In the genomic region with DNA sequence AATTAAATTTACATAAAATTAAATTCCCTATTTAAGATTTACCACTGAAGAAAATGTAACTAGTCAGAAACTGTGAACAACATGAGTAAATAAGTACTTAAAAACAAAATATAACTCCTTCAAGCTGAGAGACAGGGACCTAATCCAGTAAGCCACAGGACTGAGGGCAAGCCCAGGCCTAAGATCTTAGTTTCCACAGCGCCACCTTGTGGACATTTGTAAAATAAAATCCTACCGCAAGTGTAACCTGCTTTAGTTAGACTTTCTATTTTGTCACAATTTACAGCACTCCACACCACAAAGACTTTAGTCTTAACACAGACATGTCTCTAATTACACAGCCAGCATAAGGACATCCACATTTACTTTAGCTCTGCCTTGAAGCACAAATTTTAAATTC, we compare ENCODE assay signal across 9 mouse cellular contexts. TPM values are rescaled to one million over a fixed set of nuclear protein-coding genes. Genes with fewer than 3 reads are reported as not detected.
A peak's percentile ranks its signal among the peaks of the same experiment; 100 is the strongest.
DNase-seq lines count a peak whose midpoint lies in the region; ATAC-seq and TF ChIP-seq lines count a peak whose summit lies in the region.
"Had no signal": no experiment of that assay in that cellular context is flagged by ENCODE, and none has a peak within 500 bp of the region (broad histone marks: within the 10 kb centered on the region; RNA-seq: fewer than 3 reads in every experiment).

No protein-coding gene starts in this region.

- no peak overlapping the region for H3K4me3 ChIP-seq in gastrocnemius, adult 2 months
- H3K4me3 ChIP-seq: lung, embryonic 15.5 days had no signal

- ATAC-seq in inflammation-experienced regulatory T-cells, adult 6 months, result peak; percentile 70

- intact Hi-C loops in gastrocnemius, adult 2 months (cut with DNase I), result loop anchor here (1.0 kb wide), 1 partner anchor 50 kb away; no protein-coding TSS in a partner anchor

- no peak overlapping the region for H3K27ac ChIP-seq in gastrocnemius, adult 2 months
- H3K27ac ChIP-seq: lung, embryonic 15.5 days had no signal

- peak; percentile 72 for TF ChIP-seq CTCF in gastrocnemius, adult 2 months (IDR thresholded peaks at IDR 0.05)

- DNase-seq in gastrocnemius, adult 2 months, result peak; percentile 48
- DNase-seq in gastrocnemius, postnatal 25 days, result no peak
- peak; percentile 75 for DNase-seq in 416B (ENCODE audit: low read depth)
- DNase-seq in ZHBTc4 (ENCODE audit: low read depth, low spot score), result peak; percentile 79
- peak; percentile 86 for DNase-seq in embryo, embryonic 10.5 days (ENCODE audit: low spot score)
- DNase-seq in lung, postnatal 14 days, result peak; percentile 79
- peak; percentile 28 to 66 for DNase-seq in spleen, postnatal 10 days (ENCODE audit: low spot score in 2 of 2)

RNA-seq across cellular contexts. Expression of a gene that starts 30.1 kb away (rescaled TPM):
- 10 to 100 TPM; 18.3 to 19.7 TPM for total RNA-seq in gastrocnemius, adult 2 months (2021)
- 10 to 100 TPM; 11.2 to 14.8 TPM for total RNA-seq in gastrocnemius, postnatal 25 days (2021)
- polyA plus RNA-seq in inflammation-experienced regulatory T-cells, adult 6 months (2017; shearing (Covaris generic)), result 1 to 10 TPM; 4.7 to 8.8 (median 8.8) TPM

RNA-seq across cellular contexts. Expression of a gene that starts 43.5 kb away (rescaled TPM):
- total RNA-seq in gastrocnemius, adult 2 months (2021), result 10 to 100 TPM; 29.3 to 29.8 TPM
- 10 to 100 TPM; 20.7 to 24.6 TPM for total RNA-seq in gastrocnemius, postnatal 25 days (2021)
- 10 to 100 TPM; 49.9 to 55.6 (median 50.2) TPM for polyA plus RNA-seq in inflammation-experienced regulatory T-cells, adult 6 months (2017; shearing (Covaris generic))
